8 mouse cellular contexts compared by ENCODE assay signal in genomic region chr6:86823051-86823431, GRCm38 (mm10). TPM values are rescaled to one million over a fixed set of nuclear protein-coding genes. Genes with fewer than 3 reads are reported as not detected.
DNase-seq lines count a peak whose midpoint lies in the region; ATAC-seq and TF ChIP-seq lines count a peak whose summit lies in the region.

No protein-coding gene starts in this region.

- TF ChIP-seq POLR2A in limb, embryonic 14.5 days (IDR thresholded peaks at IDR 0.05; ENCODE audit: borderline replicate concordance, extremely low read depth, insufficient read depth, insufficient read length): no peak

- no peak overlapping the region for H3K27ac ChIP-seq in forebrain, postnatal 0 days (ENCODE audit: low read depth, low read length)
- no peak overlapping the region for H3K27ac ChIP-seq in forebrain, embryonic 13.5 days
- H3K27ac ChIP-seq in lung, embryonic 15.5 days: no peak overlapping the region
- no peak overlapping the region for H3K27ac ChIP-seq in limb, embryonic 14.5 days (replicated peaks; ENCODE audit: low read depth, low read length)

- DNase-seq in forebrain, postnatal 0 days: no peak
- no peak for DNase-seq in lung, postnatal 36 days
- DNase-seq in limb, embryonic 14.5 days (ENCODE audit: low spot score): no peak
- DNase-seq in thymus, postnatal 14 days: peak; percentile 29
- DNase-seq in right cerebral cortex, postnatal 10 days (ENCODE audit: low spot score in 2 of 2): no peak

- no peaks in the 10 kb centered on the region for H3K9me3 ChIP-seq in forebrain, postnatal 0 days (ENCODE audit: low read length)
- H3K9me3 ChIP-seq in forebrain, embryonic 13.5 days (replicated peaks): no peaks in the 10 kb centered on the region
- H3K9me3 ChIP-seq in lung, embryonic 15.5 days: no peaks in the 10 kb centered on the region
- H3K9me3 ChIP-seq in limb, embryonic 14.5 days (ENCODE audit: control insufficient read depth, low read length): no peaks in the 10 kb centered on the region

- WGBS in forebrain, postnatal 0 days: 29% methylated on average over 9 of the region's 9 CpGs
- 32% methylated on average over 9 of the region's 9 CpGs for WGBS in forebrain, embryonic 13.5 days
- 29% methylated on average over 9 of the region's 9 CpGs for WGBS in lung, embryonic 15.5 days
- WGBS in limb, embryonic 14.5 days: 23% methylated on average over 9 of the region's 9 CpGs

- no peak for ATAC-seq in forebrain, postnatal 0 days
- ATAC-seq in forebrain, embryonic 13.5 days: no peak
- 0 out of 2 replicates have a peak, but pooled peaks have one; percentile 19 for ATAC-seq in lung, embryonic 15.5 days (ENCODE audit: borderline replicate concordance, extremely low read depth, low FRiP score, low TSS enrichment)
- no peak for ATAC-seq in limb, embryonic 14.5 days (ENCODE audit: low FRiP score, low read depth)
- no peak for ATAC-seq in CD4-positive, CD25-positive, alpha-beta regulatory T cell, adult 4 months

- peak; percentile 24; the same call in 1 of the 2 replicates for TF ChIP-seq CTCF in forebrain, postnatal 0 days (IDR thresholded peaks at IDR 0.05; ENCODE audit: low read depth)

- peak overlapping the region; percentile 49 for H3K4me2 ChIP-seq in forebrain, postnatal 0 days (ENCODE audit: low read depth)
- H3K4me2 ChIP-seq in forebrain, embryonic 13.5 days: no peak overlapping the region; the same call in 1 of the 2 replicates
- peak overlapping the region; percentile 50; the same call in 1 of the 2 replicates for H3K4me2 ChIP-seq in lung, embryonic 15.5 days
- H3K4me2 ChIP-seq in limb, embryonic 14.5 days (replicated peaks; ENCODE audit: low read depth, low read length, severe bottlenecking): peak overlapping the region; percentile 44; the same call in 1 of the 2 replicates

- H3K4me1 ChIP-seq in forebrain, postnatal 0 days (ENCODE audit: insufficient read depth): 0 out of 2 replicates have a peak, but pooled peaks cover 5% of the 10 kb centered on the region
- peaks cover 6% of the 10 kb centered on the region for H3K4me1 ChIP-seq in forebrain, embryonic 13.5 days
- peaks cover 8% of the 10 kb centered on the region for H3K4me1 ChIP-seq in lung, embryonic 15.5 days
- 0 out of 2 replicates have a peak, but pooled peaks cover 3% of the 10 kb centered on the region for H3K4me1 ChIP-seq in limb, embryonic 14.5 days (ENCODE audit: control insufficient read depth, insufficient read depth, low read length)

- peak overlapping the region; percentile 27; the same call in 1 of the 2 replicates for H3K4me3 ChIP-seq in forebrain, postnatal 0 days (ENCODE audit: low read depth, low read length)
- H3K4me3 ChIP-seq in forebrain, embryonic 13.5 days: no peak overlapping the region
- no peak overlapping the region for H3K4me3 ChIP-seq in lung, embryonic 15.5 days
- H3K4me3 ChIP-seq in limb, embryonic 14.5 days (replicated peaks; ENCODE audit: low read length): peak overlapping the region; percentile 13; the same call in 1 of the 2 replicates

- H3K9ac ChIP-seq in forebrain, postnatal 0 days: no peak overlapping the region
- H3K9ac ChIP-seq in forebrain, embryonic 13.5 days: no peak overlapping the region
- no peak overlapping the region for H3K9ac ChIP-seq in lung, embryonic 15.5 days
- no peak overlapping the region for H3K9ac ChIP-seq in limb, embryonic 14.5 days (ENCODE audit: low read depth, low read length, severe bottlenecking)

- H3K36me3 ChIP-seq in forebrain, postnatal 0 days (ENCODE audit: insufficient read depth): no peaks in the 10 kb centered on the region
- no peaks in the 10 kb centered on the region for H3K36me3 ChIP-seq in forebrain, embryonic 13.5 days (ENCODE audit: poor library complexity, severe bottlenecking)
- no peaks in the 10 kb centered on the region for H3K36me3 ChIP-seq in lung, embryonic 15.5 days
- no peaks in the 10 kb centered on the region for H3K36me3 ChIP-seq in limb, embryonic 14.5 days (ENCODE audit: control insufficient read depth, insufficient read depth, low read length)

- H3K27me3 ChIP-seq in forebrain, postnatal 0 days (ENCODE audit: insufficient read depth, low read length): no peaks in the 10 kb centered on the region
- H3K27me3 ChIP-seq in forebrain, embryonic 13.5 days: peaks cover 11% of the 10 kb centered on the region; the same call in 1 of the 2 replicates
- H3K27me3 ChIP-seq in lung, embryonic 15.5 days: 0 out of 2 replicates have a peak, but pooled peaks cover 4% of the 10 kb centered on the region
- no peaks in the 10 kb centered on the region for H3K27me3 ChIP-seq in limb, embryonic 14.5 days (ENCODE audit: control insufficient read depth, insufficient read depth, low read length)

RNA-seq across cellular contexts. Expression of gene Aak1, which starts 26.3 kb away (rescaled TPM):
- 45.5 and 57.6 TPM in 2 replicates for total RNA-seq in forebrain, postnatal 0 days (2014; rRNA removed)
- polyA plus RNA-seq in forebrain, postnatal 0 days (2015; fragmentation: Nextera tagmentation; extraction: Ambion mirVana): 21.4 and 31.0 TPM in 2 replicates
- polyA plus RNA-seq in forebrain, embryonic 13.5 days (2015; fragmentation: Nextera tagmentation; extraction: Ambion mirVana): 21.3 and 24.3 TPM in 2 replicates
- polyA plus RNA-seq in lung, embryonic 15.5 days (2015; fragmentation: Nextera tagmentation; extraction: Ambion mirVana): 12.0 and 17.2 TPM in 2 replicates
- 24.7 and 27.4 TPM in 2 replicates for polyA plus RNA-seq in limb, embryonic 14.5 days (2012; rRNA removed)
- polyA plus RNA-seq in limb, embryonic 14.5 days (2014; fragmentation: Nextera tagmentation; extraction: Ambion mirVana): 19.8 and 20.9 TPM in 2 replicates
- polyA plus RNA-seq in CD4-positive, CD25-positive, alpha-beta regulatory T cell, adult 4 months (2017; shearing (Covaris generic)): 10 to 100 TPM; 22.8 to 29.2 TPM

RNA-seq across cellular contexts. Expression of gene Anxa4, which starts 29.7 kb away (rescaled TPM):
- total RNA-seq in forebrain, postnatal 0 days (2014; rRNA removed): 3.8 and 4.0 TPM in 2 replicates
- 5.3 and 5.8 TPM in 2 replicates for polyA plus RNA-seq in forebrain, postnatal 0 days (2015; fragmentation: Nextera tagmentation; extraction: Ambion mirVana)
- polyA plus RNA-seq in forebrain, embryonic 13.5 days (2015; fragmentation: Nextera tagmentation; extraction: Ambion mirVana): 2.9 and 3.2 TPM in 2 replicates
- 120 and 130 TPM in 2 replicates for polyA plus RNA-seq in lung, embryonic 15.5 days (2015; fragmentation: Nextera tagmentation; extraction: Ambion mirVana)
- polyA plus RNA-seq in limb, embryonic 14.5 days (2012; rRNA removed): 23.1 and 28.3 TPM in 2 replicates
- 45.6 and 50.5 TPM in 2 replicates for polyA plus RNA-seq in limb, embryonic 14.5 days (2014; fragmentation: Nextera tagmentation; extraction: Ambion mirVana)
- 10 to 100 TPM; 22.6 to 24.4 TPM for polyA plus RNA-seq in CD4-positive, CD25-positive, alpha-beta regulatory T cell, adult 4 months (2017; shearing (Covaris generic))

Comparison
In these comparisons a context has a peak if more than half of its experiments do, and no peak if none do; other contexts are left out.
1. H3K4me3 ChIP-seq: peak in forebrain, postnatal 0 days (single experiment) and limb, embryonic 14.5 days (single experiment); none in forebrain, embryonic 13.5 days (single experiment) and lung, embryonic 15.5 days (single experiment).